Mouse (Mus musculus): ENCODE results near the gene Nifk.

Gene Nifk

DNA sequence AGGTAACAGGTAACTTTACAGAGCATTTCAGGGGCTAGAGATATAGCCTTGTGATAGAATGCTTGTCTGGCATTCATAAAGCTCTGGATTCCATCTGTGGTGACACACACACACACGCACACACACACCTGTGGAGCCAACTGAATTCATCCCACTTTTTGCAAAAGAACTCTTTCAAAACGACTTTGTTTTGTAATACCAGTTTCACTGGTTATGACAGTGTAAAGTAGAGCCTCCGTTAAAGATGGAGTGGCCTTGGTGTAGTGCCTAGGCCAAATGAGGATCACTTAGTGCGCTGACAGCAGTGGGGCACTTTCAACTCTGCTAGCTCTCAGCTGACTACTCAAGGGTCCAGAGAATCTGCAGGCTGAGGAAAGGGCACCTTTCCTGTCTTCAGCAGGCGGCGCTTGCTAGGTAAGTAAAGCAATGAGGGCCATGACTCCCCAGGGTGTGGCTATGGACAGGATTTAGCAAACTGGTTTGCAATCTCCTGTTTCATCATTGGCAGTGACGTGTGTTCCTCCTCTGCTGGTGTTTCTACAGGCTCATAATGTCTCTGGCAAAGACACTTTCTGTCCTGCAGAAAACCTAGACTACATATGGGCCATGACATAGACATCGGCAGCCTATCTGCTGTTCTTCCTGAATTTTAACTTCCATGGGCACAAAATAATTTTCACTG is 58.6 kb downstream of the Nifk start:
- DNase-seq: no peak
